Mouse (Mus musculus) cerebellum, postnatal 36 days (tissue): ENCODE data around the gene Rorb.

Source experiments
- DNase-seq, 2 experiments: peaks; one replicate each; pipeline ENCODE4 v3.0.0; 2021 to 2022; ENCODE audit warnings: mixed read lengths in 2 of 2

The Rorb gene

DNA sequence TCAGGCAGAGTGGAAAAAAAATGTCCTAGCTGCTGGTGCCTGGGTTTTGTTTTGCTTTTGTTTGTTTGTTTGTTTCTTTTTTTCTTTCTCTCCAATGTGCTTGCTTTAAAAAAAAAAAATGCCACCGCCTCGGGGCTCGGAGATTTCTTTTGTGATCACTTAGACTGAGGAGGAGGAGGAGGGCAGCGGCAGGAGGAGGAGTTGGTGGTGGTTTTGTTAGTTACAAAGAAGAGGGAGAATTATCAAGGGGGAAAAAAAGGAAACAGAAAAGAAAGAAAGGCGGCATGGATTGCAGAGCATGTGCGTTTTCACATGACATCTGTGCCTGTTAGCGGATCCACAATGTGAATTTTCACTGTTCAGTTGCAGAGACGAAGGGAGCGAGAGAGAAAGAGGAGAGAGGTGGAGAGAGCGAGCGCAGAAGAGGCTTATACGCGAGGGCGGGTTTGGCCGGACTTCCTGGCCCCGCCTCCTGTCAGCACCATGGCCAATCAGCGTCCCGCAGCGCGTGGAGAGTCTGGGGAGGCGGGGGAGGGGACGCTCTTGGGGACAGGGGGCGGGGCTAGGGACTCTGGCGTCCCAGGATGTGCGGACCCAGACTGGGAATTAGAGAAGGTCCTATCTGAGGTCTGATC is at the start of gene Rorb:
Gene Rorb (minus strand): TSS at position 404 of the 635 bp plus-strand sequence.
- DNase-seq: peak; percentile 71 to 75

GRCm38 (mm10) chr19:19148847-19149246 is 37.9 kb upstream of the Rorb start:
- DNase-seq: no peak

DNA sequence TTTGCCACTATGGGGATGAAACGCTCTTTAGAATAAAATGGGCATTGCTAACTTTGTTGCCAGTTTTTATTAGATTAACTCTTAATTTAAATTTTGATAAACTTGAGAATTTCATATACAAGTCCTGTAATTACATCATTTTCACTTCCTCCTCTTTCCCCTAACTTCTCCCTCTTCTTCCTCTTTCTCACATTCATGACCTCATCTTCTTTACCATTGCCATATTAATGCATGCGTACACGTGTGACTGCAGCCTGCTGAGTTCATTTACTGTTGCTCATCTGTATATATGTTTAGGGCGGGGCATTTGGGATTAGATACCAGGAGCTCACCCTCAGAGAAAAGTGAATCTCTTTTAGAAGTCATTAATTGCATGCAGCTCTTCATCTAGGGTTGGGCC is 33.5 kb upstream of the Rorb start:
- DNase-seq: no peak

- no peak for DNase-seq
Measured at GRCm38 (mm10) chr19:19136856-19137255, 25.9 kb upstream of the Rorb start.

- no peak for DNase-seq
Measured at GRCm38 (mm10) chr19:19135838-19136237, 24.8 kb upstream of the Rorb start.

GRCm38 (mm10) chr19:19122324-19122723 is 11.3 kb upstream of the Rorb start:
- no peak for DNase-seq

- DNase-seq: no peak
Measured at GRCm38 (mm10) chr19:19112180-19112579, 1.2 kb upstream of the Rorb start.

- DNase-seq: no peak
Measured at GRCm38 (mm10) chr19:19111428-19112170, 603 bp upstream of the Rorb start.

- DNase-seq: peak; percentile 24 to 33
Measured at GRCm38 (mm10) chr19:19110011-19110768, 806 bp downstream of the Rorb start.

DNA sequence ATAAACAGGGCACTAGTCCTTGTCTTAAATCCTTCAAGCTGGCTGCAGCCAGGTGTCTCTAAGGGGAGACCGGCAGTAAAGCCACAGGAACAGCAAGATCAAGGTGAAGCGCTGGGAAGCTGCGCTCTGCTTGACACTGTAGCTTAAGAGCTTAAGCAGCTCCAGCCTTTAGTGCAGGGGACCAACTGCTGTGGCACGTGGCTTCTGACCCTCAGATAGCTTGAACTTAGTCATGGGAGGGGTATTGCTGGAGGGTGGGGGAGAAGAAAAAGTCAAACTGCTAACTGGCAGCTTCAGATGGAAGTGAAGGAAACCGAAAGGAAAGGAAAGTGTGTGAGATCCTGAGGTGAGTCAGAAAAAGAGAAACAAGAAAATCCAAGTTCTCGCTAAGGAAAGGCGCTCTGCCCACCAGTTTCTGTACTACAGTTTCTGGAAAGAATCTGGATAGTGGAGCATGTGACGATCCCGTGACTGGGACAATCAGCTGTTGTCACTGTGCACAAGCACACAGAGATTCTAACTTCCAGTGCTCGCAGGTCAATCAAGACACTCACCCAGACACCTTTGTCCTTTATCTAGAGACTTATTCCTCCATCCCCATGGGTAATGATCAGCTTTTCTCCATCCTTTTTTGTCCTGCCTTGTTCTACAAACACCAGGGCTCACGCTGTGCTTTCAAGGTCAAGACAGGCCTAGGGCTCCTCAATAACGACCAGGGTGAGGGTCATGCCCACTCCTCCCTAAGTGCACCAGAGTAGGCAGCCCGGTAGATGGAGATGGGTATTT is 2.2 kb downstream of the Rorb start:
- DNase-seq: no peak

DNA sequence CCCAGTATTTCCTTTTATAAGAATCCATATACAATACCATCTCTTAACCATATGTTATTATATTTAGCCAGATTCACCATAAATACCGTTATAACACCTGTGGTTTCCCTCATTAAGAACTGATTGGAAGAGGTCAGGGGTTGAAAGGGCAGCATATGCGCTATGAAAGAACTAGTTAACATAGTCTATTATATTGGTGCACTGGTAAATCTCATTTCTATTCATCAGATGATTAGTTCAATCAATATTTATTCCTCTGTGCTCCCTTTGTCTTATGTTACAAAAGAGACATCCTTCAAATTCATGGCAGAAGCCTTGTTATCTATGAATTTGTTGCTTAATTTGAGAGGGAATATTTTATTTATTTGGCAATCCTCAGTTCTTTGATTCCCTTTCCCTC is 6.4 kb downstream of the Rorb start:
- no peak for DNase-seq

- DNase-seq: no peak
Measured at GRCm38 (mm10) chr19:19097149-19097548, 13.8 kb downstream of the Rorb start.

DNA sequence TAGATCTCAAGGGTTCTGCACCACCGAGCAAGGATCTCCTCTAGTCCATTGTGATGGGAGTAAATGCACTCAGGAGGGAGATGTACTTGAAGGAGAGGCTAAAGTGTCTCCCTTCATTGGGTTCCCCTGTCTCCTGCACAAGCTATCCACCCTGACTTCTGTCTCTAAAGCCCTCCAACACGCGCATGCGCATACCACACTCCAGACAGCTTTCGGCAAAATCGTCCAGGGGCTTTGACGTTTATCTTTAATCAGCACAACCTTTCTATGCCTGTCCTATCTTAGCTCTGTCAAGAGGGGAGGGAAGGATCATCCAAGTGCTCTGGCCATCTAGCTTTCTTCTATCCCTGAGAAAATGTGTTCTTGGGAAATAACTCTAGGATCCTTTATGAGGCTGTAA is 21.6 kb downstream of the Rorb start:
- DNase-seq: no peak

DNA sequence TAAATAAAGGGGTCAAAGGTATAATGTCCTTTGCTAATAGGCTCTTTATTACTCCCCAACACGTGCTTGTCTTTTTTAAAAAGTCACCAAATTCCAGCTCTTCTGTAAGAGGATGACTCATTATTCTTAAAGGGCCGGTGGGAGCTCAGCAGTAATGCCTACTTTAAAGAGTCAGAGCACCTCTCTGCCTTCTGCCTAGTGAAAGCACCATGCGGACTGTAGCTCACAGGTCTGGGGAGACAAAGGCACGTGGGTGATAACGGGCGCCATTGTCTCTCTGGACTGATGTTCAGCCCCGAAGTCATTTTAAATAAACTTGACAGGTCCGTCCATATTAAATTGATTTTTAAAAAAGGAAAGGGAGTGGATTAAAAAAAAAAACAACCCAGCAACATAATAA is 33.1 kb downstream of the Rorb start:
- no peak for DNase-seq

DNA sequence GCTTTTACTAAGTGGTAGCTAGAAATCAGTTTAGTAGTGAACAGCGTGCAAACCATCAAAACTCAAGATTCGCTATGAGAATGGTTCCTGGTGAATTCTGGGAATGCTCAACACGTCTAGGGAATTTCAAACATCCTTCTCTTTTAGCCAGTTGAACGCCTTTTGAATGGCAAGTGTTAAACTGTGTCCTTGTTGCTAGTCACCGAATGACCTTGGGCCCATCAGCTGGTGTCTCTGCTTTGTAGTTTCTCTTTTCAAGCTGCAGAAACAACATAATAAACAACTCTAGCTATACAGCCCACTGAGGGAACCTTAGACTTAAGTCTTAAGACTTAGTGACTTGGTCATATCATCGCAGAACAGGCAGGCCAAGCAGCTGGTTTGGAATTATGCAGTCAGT is 36.2 kb downstream of the Rorb start:
- no peak for DNase-seq

DNA sequence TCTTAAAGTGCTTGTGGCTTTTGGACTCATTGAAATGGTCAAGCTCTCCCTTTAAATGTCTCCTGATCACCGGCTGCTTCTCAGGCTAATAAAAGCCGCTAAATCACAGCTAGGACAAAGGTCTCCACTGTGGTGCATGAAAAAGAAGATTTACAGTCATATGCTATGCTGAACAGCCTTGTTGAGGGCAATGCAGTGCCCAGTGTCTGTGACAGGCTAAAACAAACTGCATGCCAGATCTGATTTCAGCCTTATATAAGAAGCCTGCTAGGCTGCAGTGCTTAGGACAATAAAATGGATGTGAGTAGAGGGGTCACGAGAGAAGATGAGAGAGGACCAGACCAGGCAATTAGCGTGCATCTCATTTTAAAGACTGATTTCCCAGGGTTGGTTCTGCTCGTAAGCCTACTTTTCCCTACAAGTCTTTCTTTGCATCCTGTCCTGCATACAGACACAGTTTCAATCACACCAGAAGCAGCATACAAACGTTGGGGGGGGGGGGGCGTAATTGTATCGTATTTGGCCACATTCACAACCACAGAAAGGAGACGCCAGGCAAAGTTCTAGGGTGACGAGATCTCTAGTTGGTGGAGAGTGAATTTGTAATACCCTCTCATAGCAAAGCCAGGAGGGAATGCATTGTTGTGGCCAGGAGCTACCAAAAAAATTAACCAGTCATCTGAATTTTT is 52.1 kb downstream of the Rorb start:
- DNase-seq: no peak

DNA sequence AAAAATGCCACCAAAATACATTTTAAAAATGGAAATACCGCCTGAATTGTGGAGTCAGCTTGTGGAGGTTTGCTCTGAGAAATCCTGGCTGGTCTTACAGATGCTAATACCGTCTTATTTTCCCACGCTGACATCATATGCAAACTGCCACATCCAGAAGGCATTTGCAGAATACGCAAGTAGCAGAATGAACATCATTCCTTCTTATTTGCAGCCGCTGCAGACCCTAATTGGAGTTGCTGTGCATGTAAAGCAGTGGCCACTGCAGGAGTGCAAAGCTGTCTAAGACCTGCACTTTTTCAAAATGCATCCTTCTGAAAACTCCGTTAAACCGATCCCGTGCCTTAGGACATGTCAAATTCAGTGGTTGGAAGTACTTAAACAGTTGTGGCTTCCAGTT is 52.8 kb downstream of the Rorb start:
- DNase-seq: no peak

DNA sequence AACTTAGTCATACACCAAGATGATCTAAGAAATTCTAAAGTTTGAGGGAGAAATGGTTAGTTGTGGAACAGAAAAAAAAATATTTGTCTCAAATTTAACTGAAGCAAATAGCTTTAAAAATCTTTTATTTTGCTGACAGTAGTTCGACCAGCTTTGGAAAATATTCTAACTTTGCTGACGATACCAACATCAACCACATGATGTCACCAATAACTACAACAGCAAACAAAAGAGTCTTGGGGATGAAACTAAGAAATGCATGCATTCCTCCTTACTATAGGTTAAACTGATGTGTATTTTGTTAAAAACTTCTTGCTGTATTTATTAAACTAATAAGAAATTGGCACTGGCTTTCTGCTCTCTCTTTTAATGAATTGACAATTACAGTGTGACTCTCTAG is 67.9 kb downstream of the Rorb start:
- no peak for DNase-seq

DNA sequence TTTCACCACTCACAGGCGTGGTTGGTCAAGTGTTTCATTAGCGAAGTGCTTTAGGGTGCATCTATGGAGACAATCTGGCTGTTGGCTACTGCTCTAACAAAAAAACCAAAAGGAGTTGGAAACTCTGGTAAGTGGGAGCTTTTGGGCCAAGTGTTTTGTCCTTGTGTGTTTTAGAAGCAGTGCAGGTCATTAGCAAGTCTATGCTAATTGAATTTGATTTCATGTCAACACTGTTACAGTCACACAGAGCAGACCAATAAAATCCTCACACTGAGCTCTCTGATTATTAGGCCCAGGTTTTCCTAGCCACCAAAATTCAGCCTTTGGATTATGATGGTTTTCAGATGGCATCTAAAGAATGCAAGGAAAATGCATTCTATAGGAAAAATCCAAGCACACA is 70.2 kb downstream of the Rorb start:
- no peak for DNase-seq

- no peak for DNase-seq
Measured at GRCm38 (mm10) chr19:19034482-19035315, 76.3 kb downstream of the Rorb start.

DNA sequence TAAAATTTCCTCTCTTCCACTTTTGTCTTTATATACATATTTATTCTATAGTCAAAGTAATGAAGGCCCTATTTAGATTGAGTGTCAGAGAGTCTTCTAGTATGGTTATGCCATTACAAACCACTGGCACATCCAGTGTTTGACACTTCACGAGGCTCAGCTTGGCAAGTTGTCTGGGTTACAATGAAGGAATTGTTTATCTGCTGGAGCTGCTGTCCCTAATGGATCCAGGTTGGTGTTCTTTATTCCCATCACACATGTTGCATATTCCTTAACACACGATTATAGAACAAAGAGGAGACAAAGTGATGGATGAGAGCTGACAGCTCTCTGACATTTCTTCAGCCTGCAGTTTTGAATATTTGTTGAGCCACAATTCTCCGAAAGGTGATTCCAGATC is 77.0 kb downstream of the Rorb start:
- DNase-seq: no peak

- no peak for DNase-seq
Measured at GRCm38 (mm10) chr19:19005144-19005543, 105.9 kb downstream of the Rorb start.
